Mouse (Mus musculus) gastrocnemius, postnatal 4 days (tissue): ENCODE results near the gene Gm2000. TPM values are rescaled to one million over a fixed set of nuclear protein-coding genes. Genes with fewer than 3 reads are reported as not detected.
"Not testable (repeated sequence)": the region's sequence is repeated elsewhere in the genome, so short reads cannot be mapped to it uniquely, and the experiment has no call there.

Experiments used
- DNase-seq, 2 experiments: peaks; one replicate each; pipeline ENCODE4 v3.0.0; 2021 to 2022; ENCODE audit warnings: low spot score in 2 of 2, mixed read lengths in 2 of 2
- long read RNA-seq, 2 experiments: library from polyadenylated mRNA; stranded (forward); transcript quantifications; one replicate each; pipeline ENCODE4 v2.0.0; 2021
- total RNA-seq, 2 experiments: library from RNA; stranded (reverse); gene quantifications; 2 replicates each; pipeline ENCODE4 v1.2.3; 2021

Gene Gm2000
- 100 to 1,000 TPM; 756 to 819 TPM for total RNA-seq
- long read RNA-seq, experiment 1, transcript Gm2000-201 (1 exons, 445 nt): major isoform, 38 of 38 reads
- long read RNA-seq, experiment 1, partial matches to known transcripts: 0 of 38 reads
- long read RNA-seq, experiment 1, other reads (novel, unspliced or antisense): 0 of 38 reads
- long read RNA-seq, experiment 2, transcript Gm2000-201 (1 exons, 445 nt): major isoform, 38 of 38 reads
- long read RNA-seq, experiment 2, partial matches to known transcripts: 0 of 38 reads
- long read RNA-seq, experiment 2, other reads (novel, unspliced or antisense): 0 of 38 reads

GRCm38 (mm10) chr1:156365740-156366139, at the start of gene Gm2000:
TSS of gene Gm2000 (plus strand) at chr1:156366040.
- no peak for DNase-seq

GRCm38 (mm10) chr1:156323126-156323525, 42.7 kb upstream of the Gm2000 start:
- no peak for DNase-seq

GRCm38 (mm10) chr1:156340847-156341246, 25.0 kb upstream of the Gm2000 start:
- no peak for DNase-seq

DNA sequence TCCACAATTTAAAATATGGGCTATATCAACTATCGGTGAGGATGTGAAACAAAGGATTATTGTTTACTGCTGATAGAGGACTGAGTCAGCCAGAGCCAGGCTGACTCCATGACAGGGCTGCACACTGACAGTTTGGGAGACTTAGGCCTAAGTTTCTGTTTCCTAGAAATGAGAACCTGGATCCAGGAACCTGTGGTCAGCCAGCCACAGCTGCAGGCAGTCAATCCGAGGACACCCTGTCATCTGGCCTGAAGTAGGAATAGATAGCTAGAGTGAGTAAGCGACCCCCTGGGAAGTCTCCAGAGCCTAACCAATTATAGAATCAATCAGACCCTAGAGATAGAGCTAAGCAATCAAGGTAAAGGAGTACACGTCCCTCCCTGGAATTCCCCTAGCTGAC, 21.4 kb upstream of the Gm2000 start:
- no peak for DNase-seq

DNA sequence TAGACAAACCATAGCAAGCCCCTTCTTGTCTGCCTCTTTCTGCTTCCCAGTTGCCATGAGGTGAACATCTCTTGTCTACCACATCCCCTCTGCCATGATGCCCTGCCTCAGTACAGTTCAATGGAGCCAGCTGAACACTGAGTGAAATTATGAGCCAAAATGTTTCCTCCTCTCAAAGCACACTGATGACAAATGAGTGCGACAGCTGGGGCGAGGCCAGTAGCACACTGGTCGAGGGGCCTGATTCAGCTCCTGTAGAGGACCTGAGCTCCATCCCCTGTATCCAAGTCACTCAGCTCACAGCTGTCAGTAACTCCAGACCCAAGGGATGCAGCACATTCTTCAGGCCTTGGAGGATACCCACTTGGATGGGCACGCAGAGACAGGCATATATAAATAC, 20.2 kb upstream of the Gm2000 start:
- no peak for DNase-seq

- no peak for DNase-seq
These were observed 16.8 kb upstream of the Gm2000 start for GRCm38 (mm10) chr1:156349031-156349430.

GRCm38 (mm10) chr1:156350441-156350840, 15.4 kb upstream of the Gm2000 start:
- no peak for DNase-seq

DNA sequence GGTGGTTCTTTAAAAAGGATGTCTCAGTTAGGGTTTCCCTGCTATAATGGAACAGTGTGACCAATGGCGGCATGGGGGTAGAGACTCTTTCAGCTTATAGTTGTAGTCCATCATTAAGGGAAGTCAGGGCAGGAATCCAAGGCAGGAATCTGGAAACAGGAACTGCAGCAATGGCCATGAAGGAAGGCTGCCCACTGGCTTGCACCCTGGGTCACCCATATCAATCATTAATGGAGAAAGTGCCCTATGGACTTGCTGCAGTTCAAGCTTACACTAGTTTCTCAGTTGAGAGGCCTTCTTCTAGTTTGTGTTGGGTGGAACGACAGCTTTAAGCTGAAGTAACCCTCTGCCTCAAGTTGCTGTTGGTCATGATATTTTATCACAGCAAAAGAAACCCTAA, 13.4 kb upstream of the Gm2000 start:
- DNase-seq: no peak

DNA sequence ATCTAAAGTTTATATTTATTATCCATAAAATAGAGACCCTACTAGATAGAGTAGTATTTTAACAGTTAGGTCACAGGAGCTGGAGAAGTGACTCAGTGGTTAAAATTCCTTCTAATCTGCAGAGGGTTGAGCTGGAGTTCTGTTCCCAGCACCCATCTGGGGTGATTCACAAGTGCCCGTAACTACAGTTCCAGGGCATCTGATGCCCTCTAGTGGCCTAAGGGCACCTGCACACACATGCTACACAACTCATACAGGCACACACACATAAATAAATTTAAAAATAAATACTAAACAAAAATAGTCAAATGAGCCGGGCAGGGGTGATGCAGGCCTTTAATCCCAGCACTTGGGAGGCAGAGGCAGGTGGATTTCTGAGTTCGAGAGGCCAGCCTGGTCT, 15.4 kb downstream of the Gm2000 start:
- DNase-seq: no peak

- no peak for DNase-seq
These were observed 20.4 kb downstream of the Gm2000 start for GRCm38 (mm10) chr1:156386232-156386631.

DNA sequence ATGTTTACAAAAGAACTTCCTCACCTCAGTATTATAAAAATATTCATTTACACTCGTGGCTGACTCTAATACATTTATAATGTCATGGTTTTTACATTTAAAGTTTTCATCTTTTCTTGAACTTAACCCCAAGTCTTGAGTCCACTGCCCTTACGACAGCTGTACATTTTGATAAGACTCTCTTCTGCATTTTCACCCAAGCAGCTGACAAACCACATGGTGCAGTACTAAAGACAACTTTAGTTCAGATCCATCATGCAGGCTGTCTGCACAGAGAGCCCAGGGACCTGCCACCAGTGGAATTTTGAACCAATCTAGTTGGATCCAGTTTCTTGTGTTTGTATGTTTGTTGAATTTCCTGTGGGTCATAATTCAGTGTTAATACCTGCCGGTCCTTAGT, 21.0 kb downstream of the Gm2000 start:
- DNase-seq: no peak

DNA sequence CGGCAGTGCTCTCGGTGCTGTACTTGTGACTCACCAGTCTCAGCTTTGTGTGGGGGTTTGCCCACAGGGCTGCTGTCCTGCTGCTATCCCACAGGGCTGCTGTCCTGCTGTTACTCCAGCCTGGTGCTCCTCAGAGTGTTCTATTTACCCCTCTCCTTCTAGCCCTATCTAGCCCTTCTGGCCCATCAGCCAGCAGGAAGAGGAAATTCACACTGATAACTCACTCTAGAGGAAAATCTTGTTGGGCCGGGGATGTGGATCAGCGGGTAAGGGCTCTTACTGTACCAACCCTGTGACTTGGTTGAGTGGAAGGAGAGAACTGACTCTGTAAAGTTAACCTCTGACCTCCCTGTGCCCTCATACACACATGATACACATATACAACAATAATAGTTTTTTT, 27.3 kb downstream of the Gm2000 start:
- DNase-seq: no peak

- DNase-seq: not testable (repeated sequence)
These were observed 34.3 kb downstream of the Gm2000 start for GRCm38 (mm10) chr1:156400159-156400558.

- no peak for DNase-seq
These were observed 36.7 kb downstream of the Gm2000 start for GRCm38 (mm10) chr1:156402491-156402890.

GRCm38 (mm10) chr1:156403251-156403650, 37.4 kb downstream of the Gm2000 start:
- DNase-seq: no peak

- DNase-seq: no peak
These were observed 42.2 kb downstream of the Gm2000 start for GRCm38 (mm10) chr1:156408004-156408403.

GRCm38 (mm10) chr1:156408521-156408920, 42.7 kb downstream of the Gm2000 start:
- DNase-seq: no peak

Other genes with a start within 250 kb of the Gm2000 start
- under 1 TPM in 1 of 2 experiments, not detected in 1; 0.10 TPM for gene Fam163a, start 161.0 kb upstream of the Gm2000 start, total RNA-seq
- under 1 TPM in 1 of 2 experiments, not detected in 1; 0.17 TPM for gene Tdrd5, start 62.4 kb upstream of the Gm2000 start, total RNA-seq
- gene Nphs2, start 55.3 kb upstream of the Gm2000 start, total RNA-seq: not detected
- under 1 TPM; 0.21 to 0.61 TPM for gene Axdnd1, start 55.1 kb downstream of the Gm2000 start, total RNA-seq
- 10 to 100 TPM; 22.3 to 24.3 TPM for gene Soat1, start 108.3 kb downstream of the Gm2000 start, total RNA-seq
- 10 to 100 TPM; 34.0 to 34.5 TPM for gene Gm10031, start 158.0 kb downstream of the Gm2000 start, total RNA-seq
- gene Abl2, start 192.7 kb downstream of the Gm2000 start, total RNA-seq: 10 to 100 TPM; 21.0 to 22.3 TPM